Mouse (Mus musculus): ENCODE data around the gene Lcmt1.

Lcmt1 gene

DNA sequence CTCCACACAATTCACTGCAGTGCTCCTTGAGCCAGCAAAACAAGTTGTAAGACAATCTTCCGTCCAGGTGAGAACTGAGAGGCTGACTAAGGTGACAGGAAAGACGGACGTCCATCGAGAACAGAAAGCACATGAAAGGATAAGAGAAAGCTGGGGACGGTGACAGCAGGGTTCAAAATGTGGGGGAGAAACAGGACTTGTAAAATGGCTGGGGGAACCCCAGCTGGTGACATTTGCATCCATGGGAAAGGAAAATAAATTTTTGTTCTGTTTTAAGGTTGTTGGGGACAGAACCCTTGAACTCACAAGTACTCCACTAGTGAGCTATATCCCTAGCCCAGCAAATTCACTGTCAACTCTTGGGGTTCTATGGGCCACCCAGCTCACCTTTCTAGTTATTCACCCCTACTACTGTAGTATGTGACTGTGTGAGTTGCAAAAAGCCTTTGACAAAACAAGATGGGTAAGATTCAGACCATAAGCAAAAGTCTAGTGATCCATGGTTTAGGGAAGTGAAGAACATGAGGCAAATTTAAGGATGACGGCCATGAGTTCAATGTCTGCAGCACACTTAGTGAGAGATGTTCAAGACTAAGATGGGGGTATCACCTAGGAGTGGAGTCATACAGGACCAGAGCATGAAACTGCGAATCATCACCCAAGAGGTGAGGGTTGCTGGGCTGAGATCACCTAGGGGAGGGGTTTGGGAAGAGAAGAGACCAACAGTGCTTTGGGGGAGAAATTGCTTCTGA is 8.2 kb upstream of the Lcmt1 start:
- DNase-seq: no peak

DNA sequence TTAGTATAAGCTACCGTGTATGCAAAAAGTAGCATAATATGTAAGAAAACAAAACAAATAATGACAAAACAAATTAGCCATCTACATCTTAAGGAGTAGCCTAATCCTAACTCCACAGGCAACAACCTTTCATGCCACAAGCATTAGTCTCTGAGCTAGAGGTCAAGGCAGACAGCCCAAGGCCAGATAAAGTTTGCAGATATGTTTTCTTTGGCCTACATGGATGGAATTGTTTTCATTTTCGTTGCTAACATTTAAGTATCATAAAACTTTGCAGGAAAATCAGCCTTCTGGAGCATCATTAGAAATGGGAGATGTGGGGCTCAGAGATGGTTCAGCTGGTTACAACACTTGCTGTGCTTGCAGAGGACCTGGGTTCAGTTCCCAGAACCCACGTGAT is 6.8 kb upstream of the Lcmt1 start:
- DNase-seq: no peak

DNA sequence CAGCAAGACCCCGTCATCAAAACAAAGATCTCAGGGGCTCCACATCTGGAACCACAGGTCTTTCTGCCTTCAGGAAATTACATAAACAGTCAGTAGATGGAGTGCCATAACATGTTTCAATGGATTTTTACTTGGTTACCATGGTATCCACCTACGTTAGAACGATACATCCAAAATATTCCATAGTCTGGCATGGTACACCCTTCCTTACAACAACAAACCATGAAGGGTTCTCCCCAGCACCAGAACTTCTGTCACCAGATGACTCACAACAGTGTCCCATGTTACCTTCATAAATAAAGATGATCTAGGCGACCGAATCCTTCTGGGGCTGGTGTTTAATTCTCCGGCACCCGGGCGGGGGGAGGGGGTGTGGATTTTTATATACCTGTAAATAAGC is 5.6 kb upstream of the Lcmt1 start:
- no peak for DNase-seq

DNA sequence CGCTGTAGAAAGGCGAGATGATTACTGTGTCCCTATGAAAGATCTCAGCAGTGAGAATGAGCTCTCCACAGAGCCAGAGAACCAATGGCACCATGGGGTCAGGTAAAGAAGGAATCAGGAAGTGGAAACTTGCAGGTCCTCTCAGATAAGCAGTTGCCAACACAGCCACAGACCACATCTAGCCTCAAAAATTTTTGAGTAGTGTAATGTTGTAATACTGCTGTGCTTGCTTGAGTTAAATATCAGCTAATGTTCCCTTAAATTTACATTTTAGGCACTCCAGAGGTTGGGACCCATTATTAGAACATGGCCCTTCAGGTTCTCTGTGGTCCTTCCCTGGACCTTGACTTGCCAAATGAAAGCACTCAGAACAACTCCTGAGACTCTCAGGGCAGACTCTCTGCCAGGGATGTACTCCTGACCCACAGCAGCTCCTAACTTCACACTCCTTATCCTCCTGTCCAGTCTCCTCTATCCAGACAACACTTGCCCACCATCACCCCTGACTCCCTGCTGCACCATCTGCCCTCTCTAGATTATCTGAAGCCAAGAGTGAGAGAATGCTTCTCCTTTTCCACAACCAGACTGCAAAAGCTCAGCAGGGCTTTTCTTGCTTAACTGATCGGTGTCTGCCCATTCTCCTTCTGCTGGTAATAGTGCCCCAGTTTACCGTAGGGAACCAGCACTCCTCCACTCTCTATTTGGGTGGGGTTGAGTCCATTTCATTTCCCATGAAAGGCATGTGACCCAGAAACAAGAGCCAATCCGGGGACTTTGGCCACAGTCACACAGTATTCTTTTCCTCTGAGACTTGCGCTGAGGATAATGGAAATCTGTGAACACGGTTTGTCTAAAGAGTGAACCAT is 3.5 kb upstream of the Lcmt1 start:
- no peak for DNase-seq

DNA sequence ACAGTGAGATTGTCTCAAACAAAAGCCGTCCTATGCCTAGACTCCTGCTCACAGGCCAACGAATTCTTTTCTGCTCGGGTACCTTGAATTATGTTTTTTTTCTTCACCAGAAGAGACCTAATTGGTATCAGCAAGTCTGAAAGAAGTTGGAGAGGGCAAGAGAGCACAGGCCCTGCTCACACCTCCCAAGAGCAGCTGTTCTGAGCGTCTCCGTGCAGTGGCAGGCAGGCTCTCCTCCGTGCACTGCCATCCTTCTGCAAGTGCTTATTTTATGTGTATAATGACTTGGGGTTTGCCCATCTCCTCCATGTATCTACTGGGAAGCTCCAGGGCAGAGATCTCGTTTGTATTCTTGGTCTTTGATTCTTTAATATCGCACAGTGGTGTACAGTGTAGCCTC is 2.8 kb upstream of the Lcmt1 start:
- DNase-seq: no peak

DNA sequence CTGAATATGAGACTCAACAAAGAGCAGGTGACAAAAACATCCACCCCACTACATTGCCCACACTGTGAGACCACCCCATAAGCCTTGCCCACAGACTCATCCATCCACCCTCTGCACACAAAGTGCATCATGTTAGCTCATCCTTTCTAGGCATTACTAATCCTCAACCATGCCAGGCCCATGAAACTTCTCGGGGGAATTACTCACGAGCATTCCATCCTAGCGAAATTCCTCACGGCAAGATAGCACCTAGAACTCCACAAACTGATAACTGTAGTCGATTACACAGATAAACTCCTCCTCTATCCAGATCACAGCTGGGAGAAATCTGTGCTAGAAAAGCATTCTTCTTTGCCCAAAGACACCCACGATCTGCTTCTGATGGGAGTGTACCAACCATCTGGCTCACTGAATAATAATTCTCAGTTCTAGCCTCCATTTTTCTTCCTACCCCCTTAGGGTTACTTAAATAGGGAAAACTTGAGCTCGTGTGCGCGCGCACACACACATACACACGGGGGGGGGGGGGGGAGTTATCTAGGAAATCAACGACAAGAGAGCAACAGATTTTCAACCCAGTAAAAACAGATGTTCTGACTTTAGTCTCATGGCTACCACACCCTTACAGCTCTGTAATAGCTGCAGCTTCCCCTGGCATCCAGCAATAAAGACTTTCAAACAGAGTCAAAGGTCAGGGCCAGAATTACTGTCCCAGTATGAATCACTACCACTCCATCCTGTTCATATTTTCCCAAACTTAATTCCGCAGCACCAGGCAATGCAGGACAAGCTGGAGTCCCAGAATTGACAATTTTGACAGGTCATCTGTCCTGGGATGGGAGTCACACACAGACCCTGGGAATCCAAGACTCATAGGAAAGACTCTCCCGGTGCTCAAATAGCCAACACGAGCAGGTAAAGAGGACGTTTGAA is 2.1 kb upstream of the Lcmt1 start:
- no peak for DNase-seq

DNA sequence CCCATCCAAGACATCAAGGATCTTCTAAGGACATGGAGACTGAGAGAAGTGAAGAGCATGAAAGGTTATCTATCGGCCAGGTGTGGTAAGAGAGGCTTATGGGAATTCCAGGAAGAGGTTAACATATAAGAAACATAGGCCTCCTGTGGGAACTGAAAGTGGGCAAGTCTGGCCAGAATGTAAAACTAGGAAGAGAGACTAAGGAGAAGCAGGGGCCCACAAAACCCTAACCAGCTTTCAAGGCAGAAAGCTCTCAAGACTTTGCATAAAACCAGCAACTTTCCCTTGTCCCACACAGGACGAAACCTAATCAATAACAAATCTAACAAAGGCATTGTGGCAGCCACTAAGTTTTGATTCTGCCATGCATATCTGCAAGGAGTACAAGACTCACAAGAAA is 1.4 kb upstream of the Lcmt1 start:
- DNase-seq: no peak

DNA sequence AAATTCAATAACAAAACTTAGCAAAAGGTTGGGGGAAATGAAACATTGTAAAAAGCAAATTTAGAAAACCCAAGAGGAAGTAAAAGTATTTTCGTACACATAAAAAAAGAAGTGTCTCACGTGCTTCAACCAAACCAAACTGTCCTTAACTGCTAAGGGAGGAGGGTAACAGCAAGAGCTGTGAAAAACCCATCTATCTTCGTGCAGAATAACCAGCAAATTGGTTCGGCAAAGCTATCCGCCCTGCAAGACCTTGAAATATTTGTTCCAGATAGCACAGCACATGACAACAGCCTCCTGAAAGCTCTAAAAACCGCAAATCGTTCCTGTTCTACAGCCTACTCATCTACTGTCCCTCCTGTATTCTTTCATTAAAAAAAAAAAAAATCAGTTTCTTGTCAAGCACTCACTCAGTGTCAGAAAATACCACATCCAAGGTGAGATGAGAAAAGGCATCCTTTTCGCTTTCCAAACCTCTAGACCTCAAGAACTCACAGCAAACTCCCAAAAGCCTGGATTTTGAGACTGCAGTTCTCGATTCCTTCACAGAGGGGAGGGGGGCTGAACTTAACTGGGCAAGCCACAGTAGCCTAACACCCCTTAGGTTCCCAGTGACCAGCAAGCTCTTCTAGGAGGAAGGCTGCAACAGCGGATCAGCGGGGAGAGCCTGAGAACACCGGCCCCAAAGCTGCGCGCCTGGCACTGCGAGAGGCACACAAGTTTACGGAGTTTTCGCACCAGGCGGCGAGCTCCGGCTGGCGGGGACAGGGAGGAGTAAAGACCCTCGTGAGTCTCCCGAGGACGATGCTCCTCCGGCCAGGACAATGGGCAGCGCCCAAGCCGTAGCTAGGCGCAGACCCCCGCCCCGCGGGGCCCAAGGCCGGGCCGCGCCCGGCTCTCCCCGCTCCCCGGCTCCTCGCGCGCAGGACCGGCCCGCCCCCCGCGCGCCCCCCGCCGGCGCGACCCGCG is 522 bp upstream of the Lcmt1 start:
- peak; percentile 54 to 61 for DNase-seq

DNA sequence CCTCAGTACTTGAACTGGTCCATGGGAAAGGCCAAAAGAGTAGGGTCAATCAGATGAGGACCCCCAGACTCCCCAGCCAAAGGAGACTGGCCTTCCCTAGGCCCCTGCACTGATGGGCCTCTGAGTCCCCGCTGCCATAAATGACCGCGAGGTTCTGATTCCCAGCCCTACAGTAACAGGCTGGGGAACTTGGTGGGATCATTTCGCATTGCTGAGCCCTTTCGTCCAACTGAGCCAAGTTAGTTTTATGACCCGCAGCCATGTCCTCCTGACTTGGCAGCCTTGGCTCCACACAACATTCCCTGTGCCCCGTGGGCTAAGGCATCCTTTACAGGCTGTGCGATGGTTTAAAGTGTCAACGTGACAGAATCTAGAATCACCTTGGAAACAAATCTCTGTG is 1.1 kb downstream of the Lcmt1 start:
- no peak for DNase-seq

DNA sequence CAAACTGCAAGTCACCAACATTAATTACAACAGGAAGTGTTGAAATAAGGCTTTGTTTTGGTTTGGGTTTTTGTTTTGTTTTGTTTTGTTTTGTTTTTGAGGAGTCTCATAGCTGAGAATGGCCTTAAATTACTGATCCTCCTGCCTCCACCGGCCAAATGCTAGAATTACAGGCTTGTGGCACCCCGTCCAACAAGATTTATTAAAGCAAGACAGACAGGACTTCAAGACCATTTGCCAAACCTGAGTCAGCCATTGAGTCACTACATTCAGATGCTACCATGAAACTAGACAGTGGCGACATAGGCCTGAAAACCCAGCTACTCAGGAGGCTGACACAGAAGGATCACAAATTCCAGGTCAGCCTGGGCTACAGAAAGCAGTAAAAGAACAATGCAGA is 1.9 kb downstream of the Lcmt1 start:
- peak; percentile 63 for DNase-seq

DNA sequence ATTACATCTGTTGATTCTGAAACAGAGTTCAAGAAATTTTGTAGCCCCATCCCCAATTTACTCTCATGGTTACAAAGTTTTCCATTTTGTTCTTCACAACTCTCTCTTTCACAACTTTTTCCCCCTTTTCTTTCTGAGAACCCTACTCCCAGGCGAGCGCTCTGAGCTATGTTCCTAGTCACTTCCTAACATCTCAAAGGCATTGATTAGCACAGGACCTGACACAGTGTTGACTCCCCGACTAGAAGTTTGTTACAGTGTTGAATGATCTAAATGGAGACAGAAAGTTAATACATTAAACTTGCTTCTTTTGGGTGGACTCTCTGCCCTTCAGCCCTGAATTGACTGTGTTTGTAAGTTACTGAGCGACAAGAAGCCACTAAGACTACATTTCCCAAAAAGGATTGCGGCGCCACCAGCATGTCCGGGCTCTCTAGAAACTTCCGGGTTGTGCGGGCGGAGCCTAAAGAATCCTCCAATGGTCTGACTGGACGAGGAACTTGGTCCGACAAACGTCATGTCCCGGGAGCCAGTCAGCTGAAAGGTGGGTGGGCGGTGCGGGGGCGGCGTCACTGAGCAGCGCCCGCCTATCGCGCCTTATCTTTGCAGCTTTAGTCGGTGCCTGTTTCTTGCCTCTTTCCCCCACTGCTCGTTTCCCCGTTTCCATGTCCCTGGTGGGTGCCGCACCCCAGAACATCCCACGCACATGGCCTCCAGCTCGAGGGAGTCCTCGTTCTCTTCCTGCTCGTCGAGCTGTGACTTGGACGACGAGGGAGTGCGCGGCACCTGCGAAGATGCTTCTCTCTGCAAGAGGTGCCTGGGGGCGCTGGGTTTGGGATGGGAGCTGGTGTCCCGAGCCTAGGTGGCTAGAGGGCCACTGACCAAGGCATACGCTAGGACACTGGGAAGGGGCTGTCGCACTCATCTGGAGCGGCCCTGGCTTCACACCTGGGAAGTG is 8.1 kb downstream of the Lcmt1 start:
- peak; percentile 91 to 94 for DNase-seq

DNA sequence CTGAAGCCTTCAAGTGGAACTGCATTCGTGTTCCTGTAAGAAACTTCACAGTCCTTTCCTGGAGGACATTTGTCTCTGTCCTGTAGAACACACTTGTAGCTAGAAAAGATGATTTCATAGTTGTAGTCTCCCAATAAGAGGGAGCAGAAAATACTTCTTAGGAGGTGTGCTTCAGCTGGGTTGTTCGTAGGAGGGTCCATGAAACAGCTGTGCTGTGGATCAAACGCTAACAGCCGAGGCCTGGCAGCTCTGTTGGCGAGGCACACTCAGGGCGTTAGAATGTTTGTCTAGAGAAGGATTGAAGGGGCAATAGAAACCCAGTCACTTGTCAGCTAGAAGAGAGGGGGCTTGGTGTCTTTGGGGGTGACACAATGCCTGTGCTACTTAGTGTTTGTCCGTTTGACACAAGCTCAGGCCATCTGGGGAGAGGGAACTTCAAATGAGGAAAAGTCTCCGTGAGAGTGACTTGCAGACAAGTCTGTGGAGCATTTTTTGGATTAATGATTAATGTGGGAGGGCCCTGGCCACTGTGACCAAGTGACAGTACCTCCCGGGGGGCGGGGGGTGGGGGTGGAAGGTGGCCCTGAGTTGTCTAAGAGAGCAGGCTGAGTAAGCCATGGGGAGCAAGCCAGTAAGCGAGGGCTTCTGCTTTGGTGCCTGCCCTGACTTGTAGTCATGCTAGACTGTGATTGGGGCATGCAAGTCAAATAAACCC is 16.3 kb downstream of the Lcmt1 start:
- no peak for DNase-seq

DNA sequence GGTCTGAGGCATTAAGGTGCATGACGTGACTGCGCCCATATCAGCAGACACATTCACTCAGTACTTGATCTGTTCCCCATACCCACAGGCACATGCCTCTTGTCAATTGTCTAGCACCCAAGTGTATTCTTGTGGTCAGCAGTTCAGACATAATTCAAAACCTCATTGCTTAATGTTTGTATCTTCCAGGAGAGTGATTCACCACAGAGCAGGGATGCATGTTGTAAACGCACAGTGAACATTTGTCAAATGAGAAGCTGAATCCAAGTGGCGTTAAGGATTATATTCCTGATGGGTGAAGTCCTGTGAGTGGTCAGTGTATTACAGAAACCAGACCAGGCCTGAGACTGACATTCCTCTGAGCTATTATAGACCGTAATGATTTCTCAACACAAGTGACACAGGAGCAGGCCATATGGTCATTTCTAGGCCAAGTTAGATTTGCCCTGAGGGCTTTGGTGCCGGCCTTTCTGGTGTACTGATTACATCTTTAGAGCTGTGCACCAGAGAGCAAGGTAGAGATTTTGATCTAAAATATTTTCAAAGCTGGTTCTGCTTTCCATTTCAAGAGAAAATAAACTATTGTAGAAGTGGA is 20.2 kb downstream of the Lcmt1 start:
- DNase-seq: no peak

DNA sequence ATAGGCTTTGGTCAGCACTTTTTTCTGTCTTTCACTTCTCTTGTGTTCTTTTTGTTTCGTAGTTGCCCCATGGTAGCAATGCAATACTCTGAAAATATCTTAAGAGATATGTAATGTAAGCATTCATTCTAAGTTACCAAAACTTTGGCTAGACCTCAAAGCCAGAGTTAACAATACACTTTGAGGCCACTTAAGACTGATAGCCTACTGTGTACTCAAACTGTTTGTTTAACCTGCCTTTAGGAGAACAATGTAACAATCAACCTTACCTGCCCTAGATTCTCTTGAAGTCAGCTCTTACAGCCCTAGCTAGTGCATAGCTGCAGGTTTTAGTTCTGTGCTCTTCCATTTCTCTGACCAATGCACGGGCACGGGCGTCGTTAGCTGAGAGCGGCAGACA is 24.7 kb downstream of the Lcmt1 start:
- DNase-seq: no peak

DNA sequence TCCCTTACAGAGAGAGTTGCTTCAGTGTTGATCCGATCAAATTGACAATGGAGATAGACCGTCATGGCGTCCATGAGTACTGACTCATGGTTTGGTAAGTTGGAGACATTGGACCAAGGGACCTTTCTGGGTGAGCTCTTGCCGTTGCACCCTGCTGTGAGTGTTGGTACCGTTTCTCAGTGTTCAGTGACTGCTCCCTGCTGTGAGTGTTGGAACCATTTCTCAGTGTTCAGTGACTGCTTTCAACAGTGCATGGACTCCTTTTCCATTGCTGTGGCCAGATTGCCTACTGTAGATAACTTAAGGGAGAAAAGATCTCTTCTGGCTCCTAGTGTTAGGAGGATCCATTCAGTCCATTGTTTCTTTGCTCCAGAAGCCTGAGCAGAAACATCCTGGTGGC is 27.3 kb downstream of the Lcmt1 start:
- no peak for DNase-seq

DNA sequence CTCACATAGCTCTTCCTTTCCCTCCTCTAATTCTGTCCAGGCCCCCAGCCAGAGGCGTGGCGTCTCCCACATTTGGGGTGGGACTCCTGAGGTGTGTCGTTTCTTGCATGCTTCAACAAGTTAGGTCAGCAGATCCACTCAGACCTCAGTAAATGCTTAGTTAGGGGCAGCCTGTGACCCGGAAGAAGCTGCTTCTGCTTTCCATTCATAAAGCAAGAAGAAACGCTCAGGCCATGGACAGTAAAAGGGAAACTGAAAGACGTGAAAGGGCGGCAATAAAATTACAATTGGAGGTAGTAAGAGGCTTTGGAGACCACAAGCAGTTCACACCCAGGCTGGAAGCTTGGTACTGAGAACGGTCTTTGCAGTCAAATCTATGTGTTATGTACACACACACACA is 27.8 kb downstream of the Lcmt1 start:
- DNase-seq: peak; percentile 15 to 23

DNA sequence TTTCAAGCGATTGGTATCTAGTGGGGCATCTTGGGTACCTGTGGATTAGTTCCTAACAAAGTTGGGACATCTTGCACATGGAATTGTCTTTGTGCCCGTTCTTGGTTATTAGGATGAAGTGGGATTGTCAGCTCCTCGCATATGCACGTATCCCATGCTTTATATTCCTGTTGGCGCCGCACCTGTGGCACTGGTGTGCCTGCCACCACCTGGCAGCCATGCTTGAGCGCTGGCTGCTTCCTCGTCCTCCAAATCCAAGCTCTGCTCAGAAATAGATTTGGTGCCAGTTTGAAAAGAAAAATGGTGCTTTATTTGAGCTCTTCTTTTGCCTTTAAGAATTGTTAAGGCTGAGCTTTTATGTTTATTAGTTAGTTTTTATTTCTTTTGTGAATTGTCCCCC is 28.3 kb downstream of the Lcmt1 start:
- DNase-seq: no peak

DNA sequence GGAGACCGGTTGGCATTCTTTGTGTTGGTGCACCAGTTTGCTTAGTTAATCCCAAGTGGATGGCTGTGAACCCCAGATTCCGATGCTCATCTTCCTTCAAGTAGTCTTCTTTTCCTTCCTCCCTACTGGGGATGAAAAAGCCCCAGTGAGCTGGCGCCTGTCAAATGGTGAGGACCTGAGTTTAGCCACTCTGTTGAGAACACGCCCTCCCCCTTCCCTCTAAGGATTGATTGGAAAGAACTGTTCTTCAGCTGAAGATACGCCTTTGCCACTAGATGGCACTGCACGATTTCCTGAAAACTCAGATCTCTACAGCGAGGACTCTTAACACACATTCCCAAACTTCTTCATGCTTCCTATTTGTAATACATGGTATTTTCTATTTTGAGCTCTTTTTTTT is 29.2 kb downstream of the Lcmt1 start:
- DNase-seq: peak; percentile 24 to 27

DNA sequence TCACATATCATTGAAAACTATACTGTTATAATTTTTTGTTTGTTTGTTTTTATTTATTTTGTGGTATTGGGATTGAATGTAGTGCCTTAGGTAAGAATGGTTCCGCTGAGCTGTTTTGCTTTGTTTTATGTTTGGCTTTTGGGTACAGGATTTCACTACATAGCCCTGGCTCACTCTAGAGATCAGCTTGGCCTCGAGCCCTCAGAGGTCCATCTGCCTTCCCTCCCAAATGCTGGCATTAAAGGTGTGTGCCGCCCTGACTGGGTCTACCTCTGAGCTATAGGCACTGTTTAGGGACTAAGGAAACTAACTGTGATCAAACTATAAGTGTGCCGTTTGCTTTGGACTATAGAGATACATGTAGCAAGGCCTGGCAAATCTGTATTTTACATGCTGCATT is 29.7 kb downstream of the Lcmt1 start:
- no peak for DNase-seq

DNA sequence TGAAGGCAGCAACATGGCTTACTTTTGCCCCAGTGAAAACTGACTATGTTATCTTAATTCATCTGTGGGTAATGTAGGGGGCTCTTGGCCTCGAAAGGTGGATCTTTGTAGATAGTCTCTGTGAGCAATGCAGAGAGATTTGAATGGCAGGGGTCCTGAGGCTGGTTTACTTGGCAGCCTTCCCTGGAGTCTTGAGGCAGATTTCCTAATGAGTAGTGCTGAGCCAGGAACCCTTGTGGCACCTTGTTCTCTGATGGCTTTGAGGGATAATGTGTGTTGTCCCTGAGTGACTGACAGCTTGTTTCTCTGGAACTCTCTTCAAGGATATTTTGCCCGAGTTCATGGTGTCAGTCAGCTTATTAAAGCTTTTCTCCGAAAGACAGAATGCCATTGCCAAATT is 31.5 kb downstream of the Lcmt1 start:
- no peak for DNase-seq

Measured in B cell, adult 2 months (primary cell).